Mouse (Mus musculus): ENCODE results near the gene Dusp27. TPM values are rescaled to one million over a fixed set of nuclear protein-coding genes. Genes with fewer than 3 reads are reported as not detected.
"Not testable (repeated sequence)": the region's sequence is repeated elsewhere in the genome, so short reads cannot be mapped to it uniquely, and the experiment has no call there.

Gene Dusp27
- polyA plus RNA-seq, 1 experiment from 2014 or later = 6.4 TPM

GRCm38 (mm10) chr1:166142369-166142768 lies 14.6 kb upstream of the Dusp27 start:
- Histone ChIP-seq H3K4me1 (no peaks in the 10 kb centered on the region), H3K36me3 (no peaks in the 10 kb centered on the region), H3K9me3 (replicated peaks) (no peaks in the 10 kb centered on the region), H3K4me2 (replicated peaks) (no peak overlapping the region), H3K27ac (replicated peaks) (no peak overlapping the region), H3K27me3 (no peaks in the 10 kb centered on the region), H3K9ac (no peak overlapping the region), H3K4me3 (replicated peaks) (no peak overlapping the region)
- ATAC-seq (ENCODE audit: insufficient number of reproducible peaks, low FRiP score, low TSS enrichment, low read depth) = no peak
- 83% methylated on average over 6 of the region's 6 CpGs for WGBS

DNA sequence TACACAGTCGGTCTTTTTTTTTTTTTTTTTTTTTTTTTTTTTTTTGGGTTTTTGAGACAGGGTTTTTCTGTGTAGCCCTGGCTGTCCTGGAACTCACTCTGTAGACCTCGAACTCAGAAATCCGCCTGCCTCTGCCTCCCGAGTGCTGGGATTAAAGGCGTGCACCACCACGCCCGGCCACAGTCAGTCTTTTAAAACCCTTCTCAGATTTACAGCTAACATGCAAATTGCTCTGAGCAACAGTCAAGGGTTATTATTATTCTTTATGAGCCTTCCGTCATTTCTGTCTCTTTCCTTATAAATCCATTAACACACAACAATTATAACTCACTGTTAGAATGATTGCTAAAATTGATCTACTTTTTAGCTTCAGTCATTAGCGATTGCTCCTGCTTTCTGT lies 14.1 kb upstream of the Dusp27 start:
- H3K4me1 ChIP-seq; H3K36me3 ChIP-seq; H3K27ac ChIP-seq (replicated peaks); H3K27me3 ChIP-seq; H3K9ac ChIP-seq; H3K9me3 ChIP-seq (replicated peaks); H3K4me2 ChIP-seq (replicated peaks); H3K4me3 ChIP-seq (replicated peaks); ATAC-seq (ENCODE audit: insufficient number of reproducible peaks, low FRiP score, low TSS enrichment, low read depth): not testable (repeated sequence)
- 90% methylated on average over 9 of the region's 9 CpGs for WGBS

DNA sequence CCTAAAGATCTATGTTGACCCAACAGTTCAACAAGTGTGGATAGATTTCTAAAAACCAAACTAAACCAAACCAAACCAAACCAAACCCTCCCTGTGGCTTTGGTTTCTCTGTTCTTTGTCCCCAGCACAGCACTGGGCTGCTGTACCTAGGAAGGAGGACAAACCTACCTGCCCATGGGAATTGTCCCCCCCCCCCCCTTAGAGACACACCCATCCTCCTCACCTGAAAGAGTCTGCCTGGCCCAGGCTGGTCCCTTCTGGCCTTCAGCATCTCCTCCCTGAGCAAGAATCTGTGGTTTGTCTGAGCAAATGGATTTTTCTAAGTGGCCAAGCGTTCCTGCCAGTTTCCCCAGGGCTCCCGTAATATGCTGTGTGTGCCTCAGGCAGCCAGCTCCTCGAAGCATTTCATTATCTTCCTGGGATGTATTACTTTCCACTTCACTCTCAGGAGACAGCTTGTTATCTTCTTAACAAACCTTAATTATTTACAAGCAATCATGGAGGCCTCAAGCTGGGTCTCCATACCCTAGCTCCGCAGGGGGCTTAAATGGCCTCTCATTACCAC lies 12.0 kb upstream of the Dusp27 start:
- H3K4me1 ChIP-seq = no peaks in the 10 kb centered on the region
- H3K27ac ChIP-seq (replicated peaks) = no peak overlapping the region
- no peak overlapping the region for H3K9ac ChIP-seq
- no peaks in the 10 kb centered on the region for H3K9me3 ChIP-seq (replicated peaks)
- no peaks in the 10 kb centered on the region for H3K36me3 ChIP-seq
- no peaks in the 10 kb centered on the region for H3K27me3 ChIP-seq
- no peak overlapping the region for H3K4me2 ChIP-seq (replicated peaks)
- no peak for ATAC-seq (ENCODE audit: insufficient number of reproducible peaks, low FRiP score, low TSS enrichment, low read depth)
- 39% methylated on average over 4 of the region's 4 CpGs for whole genome bisulfite sequencing
- H3K4me3 ChIP-seq (replicated peaks) = no peak overlapping the region

GRCm38 (mm10) chr1:166139113-166139512 lies 11.4 kb upstream of the Dusp27 start:
- Histone ChIP-seq H3K4me3 (replicated peaks) (no peak overlapping the region), H3K27me3 (no peaks in the 10 kb centered on the region)
- 69% methylated on average over 3 of the region's 3 CpGs for WGBS

GRCm38 (mm10) chr1:166138136-166138535 lies 10.4 kb upstream of the Dusp27 start:
- H3K4me1 ChIP-seq = no peaks in the 10 kb centered on the region
- no peak for ATAC-seq (ENCODE audit: insufficient number of reproducible peaks, low FRiP score, low TSS enrichment, low read depth)
- H3K4me2 ChIP-seq (replicated peaks) = no peak overlapping the region
- H3K4me3 ChIP-seq (replicated peaks) = no peak overlapping the region
- 73% methylated on average over 13 of the region's 13 CpGs for WGBS
- H3K9ac ChIP-seq = no peak overlapping the region
- H3K27me3 ChIP-seq = no peaks in the 10 kb centered on the region
- H3K27ac ChIP-seq (replicated peaks) = no peak overlapping the region
- no peaks in the 10 kb centered on the region for H3K9me3 ChIP-seq (replicated peaks)
- H3K36me3 ChIP-seq = no peaks in the 10 kb centered on the region

More at GRCm38 (mm10) chr1:166139113-166139512, 11.4 kb upstream of the Dusp27 start:
- Histone ChIP-seq H3K9ac (no peak overlapping the region), H3K36me3 (no peaks in the 10 kb centered on the region), H3K9me3 (replicated peaks) (no peaks in the 10 kb centered on the region), H3K27ac (replicated peaks) (no peak overlapping the region), H3K4me1 (no peaks in the 10 kb centered on the region), H3K4me2 (replicated peaks) (no peak overlapping the region)
- ATAC-seq (ENCODE audit: insufficient number of reproducible peaks, low FRiP score, low TSS enrichment, low read depth) = no peak; the same call in 1 of the 2 replicates

GRCm38 (mm10) chr1:166137244-166137938 lies 9.7 kb upstream of the Dusp27 start:
- ATAC-seq (ENCODE audit: insufficient number of reproducible peaks, low FRiP score, low TSS enrichment, low read depth) = no peak
- Histone ChIP-seq H3K4me2 (replicated peaks) (no peak overlapping the region), H3K27ac (replicated peaks) (no peak overlapping the region), H3K4me1 (no peaks in the 10 kb centered on the region), H3K9me3 (replicated peaks) (no peaks in the 10 kb centered on the region), H3K27me3 (no peaks in the 10 kb centered on the region), H3K36me3 (no peaks in the 10 kb centered on the region), H3K4me3 (replicated peaks) (no peak overlapping the region), H3K9ac (no peak overlapping the region)
- 70% methylated on average over 7 of the region's 7 CpGs for WGBS

GRCm38 (mm10) chr1:166135091-166135740 lies 7.5 kb upstream of the Dusp27 start:
- WGBS = 45% methylated on average over 5 of the region's 5 CpGs
- Histone ChIP-seq H3K4me3 (replicated peaks) (no peak overlapping the region), H3K9ac (no peak overlapping the region), H3K4me2 (replicated peaks) (no peak overlapping the region), H3K27ac (replicated peaks) (no peak overlapping the region), H3K9me3 (replicated peaks) (no peaks in the 10 kb centered on the region), H3K27me3 (no peaks in the 10 kb centered on the region), H3K4me1 (peaks cover 11% of the 10 kb centered on the region), H3K36me3 (no peaks in the 10 kb centered on the region)
- no peak for ATAC-seq (ENCODE audit: insufficient number of reproducible peaks, low FRiP score, low TSS enrichment, low read depth)

DNA sequence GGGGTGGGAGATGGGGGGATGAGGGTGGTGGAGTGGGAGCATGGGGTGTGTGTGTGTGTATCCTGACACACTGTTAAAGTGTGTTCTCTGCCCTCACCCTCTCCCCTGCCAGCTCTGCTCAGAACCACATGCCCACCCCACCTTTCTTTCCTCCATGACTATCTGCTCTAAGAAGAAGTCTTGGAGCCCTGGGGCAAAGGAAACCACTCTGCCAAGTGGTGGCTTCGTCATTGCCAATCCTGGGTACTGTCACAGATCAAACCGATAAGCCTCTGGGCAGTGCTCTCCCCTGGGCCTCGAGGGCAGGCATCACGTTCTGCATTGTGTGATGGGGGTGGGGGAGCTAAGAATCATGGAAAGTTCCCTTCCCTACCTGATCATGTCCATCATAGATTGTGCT lies 4.6 kb upstream of the Dusp27 start:
- no peak overlapping the region for H3K9ac ChIP-seq
- no peak for ATAC-seq (ENCODE audit: insufficient number of reproducible peaks, low FRiP score, low TSS enrichment, low read depth)
- no peak overlapping the region for H3K4me3 ChIP-seq (replicated peaks)
- no peaks in the 10 kb centered on the region for H3K36me3 ChIP-seq
- no peak overlapping the region for H3K27ac ChIP-seq (replicated peaks)
- 32% methylated on average over 4 of the region's 4 CpGs for WGBS
- no peaks in the 10 kb centered on the region for H3K9me3 ChIP-seq (replicated peaks)
- no peak overlapping the region for H3K4me2 ChIP-seq (replicated peaks)
- peaks cover 21% of the 10 kb centered on the region for H3K4me1 ChIP-seq
- no peaks in the 10 kb centered on the region for H3K27me3 ChIP-seq

DNA sequence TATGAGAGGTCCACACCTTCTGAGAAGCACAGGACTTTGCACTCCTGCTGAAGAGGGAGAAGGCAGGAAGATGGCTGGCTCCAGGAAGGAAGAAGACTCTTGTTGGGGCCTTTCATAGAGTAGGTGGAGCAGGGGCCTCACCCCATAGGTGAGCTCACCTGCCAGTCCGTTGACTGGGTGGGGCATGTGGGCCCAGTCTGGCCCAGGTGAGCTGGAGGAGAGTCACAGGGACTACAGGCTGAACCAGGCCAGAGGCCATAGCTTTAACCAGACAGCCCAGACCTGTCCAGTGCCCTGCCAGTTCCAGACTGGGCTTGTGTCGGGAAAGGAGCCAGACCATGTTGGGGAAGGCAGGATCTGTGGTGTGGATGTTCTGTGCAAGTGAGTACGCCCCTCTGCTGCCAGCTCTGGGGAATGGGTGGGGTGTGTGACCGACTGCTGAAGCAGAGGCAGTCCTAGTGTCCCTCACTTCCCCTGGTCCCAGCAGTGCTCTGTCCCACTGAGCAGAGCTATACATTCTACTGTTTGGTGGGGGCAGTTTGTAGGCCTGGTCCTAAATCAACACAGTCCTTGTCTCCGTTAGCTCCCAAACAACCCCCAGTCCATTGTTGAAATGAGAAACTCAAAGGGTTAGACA lies 2.6 kb upstream of the Dusp27 start, which contains the start of gene Gpa33:
Gene Gpa33, plus strand, starts transcription at position 15 of the 637 bp plus-strand sequence.
- Histone ChIP-seq H3K27me3 (no peaks in the 10 kb centered on the region), H3K4me3 (replicated peaks) (no peak within 1 kb of the TSS), H3K4me1 (peaks cover 21% of the 10 kb centered on the region), H3K9ac (no peak within 1 kb of the TSS), H3K36me3 (no peaks in the 10 kb centered on the region), H3K4me2 (replicated peaks) (no peak within 1 kb of the TSS), H3K9me3 (replicated peaks) (no peaks in the 10 kb centered on the region), H3K27ac (replicated peaks) (no peak within 1 kb of the TSS)
- ATAC-seq (ENCODE audit: insufficient number of reproducible peaks, low FRiP score, low TSS enrichment, low read depth) = 0 out of 2 replicates have a peak, but pooled peaks have one; percentile 12
- WGBS = 72% methylated on average over 5 of the region's 5 CpGs

DNA sequence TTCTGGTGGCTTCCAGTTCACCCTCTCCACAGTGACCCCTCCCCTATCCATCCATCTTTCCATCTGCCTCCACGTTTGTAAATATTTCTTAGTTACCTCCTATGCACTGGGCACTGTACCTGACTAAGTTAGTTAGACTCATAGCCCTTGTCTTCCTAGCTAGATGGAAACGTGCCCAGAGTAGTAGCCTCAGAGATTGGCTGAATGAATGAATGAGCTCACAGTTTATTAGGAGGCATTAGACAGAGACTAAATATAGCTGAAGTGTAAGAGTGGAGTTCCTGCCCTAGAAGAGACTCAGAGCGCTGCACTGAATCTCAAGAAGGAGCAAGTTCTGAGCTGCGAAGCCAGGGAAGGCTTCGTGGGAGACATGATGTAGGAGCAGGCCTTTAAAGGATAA lies 829 bp upstream of the Dusp27 start:
- Histone ChIP-seq H3K27ac (replicated peaks) (no peak overlapping the region), H3K9ac (no peak overlapping the region), H3K4me1 (peaks cover 21% of the 10 kb centered on the region), H3K9me3 (replicated peaks) (no peaks in the 10 kb centered on the region), H3K4me2 (replicated peaks) (no peak overlapping the region), H3K4me3 (replicated peaks) (no peak overlapping the region), H3K36me3 (no peaks in the 10 kb centered on the region), H3K27me3 (no peaks in the 10 kb centered on the region)
- ATAC-seq (ENCODE audit: insufficient number of reproducible peaks, low FRiP score, low TSS enrichment, low read depth) = no peak
- 87% methylated on average over 5 of the region's 5 CpGs for WGBS

GRCm38 (mm10) chr1:166126795-166127194 lies 927 bp downstream of the Dusp27 start:
- no peaks in the 10 kb centered on the region for H3K9me3 ChIP-seq (replicated peaks)
- no peak overlapping the region for H3K27ac ChIP-seq (replicated peaks)
- WGBS = 46% methylated on average over 9 of the region's 9 CpGs
- 0 out of 2 replicates have a peak overlapping the region, but pooled peaks have one; percentile 0 for H3K4me2 ChIP-seq (replicated peaks)
- no peak; the same call in 1 of the 2 replicates for ATAC-seq (ENCODE audit: insufficient number of reproducible peaks, low FRiP score, low TSS enrichment, low read depth)
- peaks cover 18% of the 10 kb centered on the region for H3K4me1 ChIP-seq
- no peak overlapping the region for H3K9ac ChIP-seq
- no peaks in the 10 kb centered on the region for H3K36me3 ChIP-seq
- 0 out of 2 replicates have a peak overlapping the region, but pooled peaks have one; percentile 3 for H3K4me3 ChIP-seq (replicated peaks)
- H3K27me3 ChIP-seq = no peaks in the 10 kb centered on the region
